In the genomic region with DNA sequence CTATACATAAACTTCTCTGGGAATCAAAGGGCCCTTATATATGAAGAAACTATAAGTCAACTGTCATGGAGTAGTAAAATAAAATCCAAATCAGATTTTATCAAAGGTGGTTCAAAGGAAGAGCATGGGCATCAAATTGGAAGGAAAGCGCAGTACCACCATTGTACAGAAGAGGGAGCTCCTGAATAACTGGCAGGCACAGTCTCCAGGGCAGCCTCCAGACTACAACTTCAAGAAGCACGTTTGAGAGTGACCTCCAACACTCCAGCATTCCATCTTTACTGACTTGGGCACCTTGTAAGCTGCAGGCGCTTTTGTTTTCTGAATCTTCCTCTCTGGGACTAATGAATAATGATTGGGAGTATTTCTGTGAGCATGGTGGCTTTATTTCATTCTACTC, we compare ENCODE assay signal across 8 mouse cellular contexts. TPM values are rescaled to one million over a fixed set of nuclear protein-coding genes. Genes with fewer than 3 reads are reported as not detected.
A peak's percentile ranks its signal among the peaks of the same experiment; 100 is the strongest.
DNase-seq lines count a peak whose midpoint lies in the region; ATAC-seq lines count a peak whose summit lies in the region.

No protein-coding gene starts in this region.

- H3K4me3 ChIP-seq in intestine, embryonic 15.5 days (replicated peaks): no peak overlapping the region
- no peak overlapping the region for H3K4me3 ChIP-seq in limb, embryonic 10.5 days

- no peak overlapping the region for H3K9ac ChIP-seq in intestine, embryonic 15.5 days

- H3K9me3 ChIP-seq in intestine, embryonic 15.5 days: no peaks in the 10 kb centered on the region
- H3K9me3 ChIP-seq in limb, embryonic 10.5 days (replicated peaks): no peaks in the 10 kb centered on the region

- no peaks in the 10 kb centered on the region for H3K36me3 ChIP-seq in intestine, embryonic 15.5 days
- H3K36me3 ChIP-seq in limb, embryonic 10.5 days: no peaks in the 10 kb centered on the region

- peak; percentile 77 for DNase-seq in urinary bladder, postnatal 14 days (ENCODE audit: low spot score)
- no peak for DNase-seq in urinary bladder, adult 2 months (ENCODE audit: low spot score)
- peak; percentile 69 for DNase-seq in cerebellum, adult 11 months
- DNase-seq in forelimb bud, embryonic 11.5 days (ENCODE audit: low read depth, low spot score): peak; percentile 78
- DNase-seq in limb, embryonic 10.5 days (ENCODE audit: low spot score): peak; percentile 75
- DNase-seq in ovary, postnatal 10 days (ENCODE audit: low spot score): peak; percentile 46

- 5% methylated on average over 3 of the region's 3 CpGs for WGBS in intestine, embryonic 15.5 days
- 5% methylated on average over 3 of the region's 3 CpGs for WGBS in limb, embryonic 10.5 days

- no peak overlapping the region for H3K27ac ChIP-seq in intestine, embryonic 15.5 days
- no peak overlapping the region for H3K27ac ChIP-seq in limb, embryonic 10.5 days

- no peak overlapping the region for H3K4me2 ChIP-seq in intestine, embryonic 15.5 days (replicated peaks)

- ATAC-seq in intestine, embryonic 15.5 days: peak; percentile 39; the same call in 1 of the 2 replicates
- no peak for ATAC-seq in erythroid progenitor cell, adult 5-6 weeks (replicated peaks; ENCODE audit: low FRiP score, poor library complexity, severe bottlenecking)

- no peaks in the 10 kb centered on the region for H3K27me3 ChIP-seq in intestine, embryonic 15.5 days (replicated peaks)
- H3K27me3 ChIP-seq in limb, embryonic 10.5 days (ENCODE audit: low read depth, poor library complexity, severe bottlenecking): 0 out of 2 replicates have a peak, but pooled peaks cover 3% of the 10 kb centered on the region

- no peaks in the 10 kb centered on the region for H3K4me1 ChIP-seq in intestine, embryonic 15.5 days (replicated peaks)
- no peaks in the 10 kb centered on the region for H3K4me1 ChIP-seq in limb, embryonic 10.5 days

RNA-seq across cellular contexts. Expression of gene Arhgap44, which starts 34.5 kb away (rescaled TPM):
- 6.6 and 9.7 TPM in 2 replicates for polyA plus RNA-seq in urinary bladder, adult 2 months (2012; rRNA removed)
- 4.9 and 5.1 TPM in 2 replicates for polyA plus RNA-seq in intestine, embryonic 15.5 days (2015; fragmentation: Nextera tagmentation; extraction: Ambion mirVana)
- 2.3 and 2.8 TPM in 2 replicates for polyA plus RNA-seq in limb, embryonic 10.5 days (2016; fragmentation: Nextera tagmentation; extraction: Ambion mirVana)
- not detected in 2 replicates for total RNA-seq in erythroid progenitor cell, adult 5-6 weeks (2015; ENCODE audit: low replicate concordance)
- not detected in 2 replicates for total RNA-seq in erythroid progenitor cell, adult 5-6 weeks (2017; ENCODE audit: low replicate concordance)

RNA-seq across cellular contexts. Expression of gene 1700086D15Rik, which starts 37.6 kb away (rescaled TPM):
- polyA plus RNA-seq in urinary bladder, adult 2 months (2012; rRNA removed): not detected in 2 replicates
- not detected in 2 replicates for polyA plus RNA-seq in intestine, embryonic 15.5 days (2015; fragmentation: Nextera tagmentation; extraction: Ambion mirVana)
- not detected in 2 replicates for polyA plus RNA-seq in limb, embryonic 10.5 days (2016; fragmentation: Nextera tagmentation; extraction: Ambion mirVana)
- not detected in 2 replicates for total RNA-seq in erythroid progenitor cell, adult 5-6 weeks (2015; ENCODE audit: low replicate concordance)
- total RNA-seq in erythroid progenitor cell, adult 5-6 weeks (2017; ENCODE audit: low replicate concordance): not detected in 2 replicates
